Mouse (Mus musculus): ENCODE results near the gene Gmpr. TPM values are rescaled to one million over a fixed set of nuclear protein-coding genes. Genes with fewer than 3 reads are reported as not detected.

Gmpr gene
- polyA plus RNA-seq, 1 experiment, result 5.7 TPM

DNA sequence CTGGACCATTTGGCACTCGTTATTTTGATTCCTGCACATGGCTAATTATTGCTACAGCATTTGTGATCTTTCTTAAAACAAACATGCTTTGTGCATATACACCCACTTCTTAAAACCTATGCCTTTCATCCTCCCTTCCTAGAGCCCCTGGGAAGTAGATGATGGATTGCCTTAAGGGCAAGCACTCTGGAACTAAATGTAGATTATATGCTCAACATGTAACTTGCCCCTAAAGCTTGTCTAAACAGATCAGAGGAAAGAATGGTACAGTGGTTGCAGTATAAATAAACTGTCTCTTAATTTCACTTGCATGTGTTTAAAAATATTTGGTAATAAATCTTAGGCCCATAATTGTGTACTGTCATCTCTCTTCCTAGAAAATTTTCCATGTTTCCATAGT is 86.7 kb downstream of the Gmpr start:
- H3K4me1 ChIP-seq (ENCODE audit: control insufficient read depth, insufficient read depth, insufficient read length), result no peaks in the 10 kb centered on the region
- TF ChIP-seq CTCF (IDR thresholded peaks at IDR 0.05; ENCODE audit: extremely low read depth, insufficient read depth, insufficient read length, insufficient replicate concordance) (no peak), POLR2A (IDR thresholded peaks at IDR 0.05; ENCODE audit: low read depth, low read length) (no peak)
- no peaks in the 10 kb centered on the region for H3K36me3 ChIP-seq (ENCODE audit: control insufficient read depth, insufficient read depth, low read length)
- H3K27me3 ChIP-seq (ENCODE audit: control insufficient read depth, insufficient read depth, low read length), result no peaks in the 10 kb centered on the region
- 85% methylated on average over 1 of the region's 1 CpGs for WGBS
- no peak for DNase-seq (ENCODE audit: low read depth in 1 of 2, low spot score in 2 of 2)
- H3K4me3 ChIP-seq (ENCODE audit: extremely low read depth, insufficient read depth, insufficient read length), result no peak overlapping the region
- H3K27ac ChIP-seq (ENCODE audit: insufficient read depth, low read length), result no peak overlapping the region

DNA sequence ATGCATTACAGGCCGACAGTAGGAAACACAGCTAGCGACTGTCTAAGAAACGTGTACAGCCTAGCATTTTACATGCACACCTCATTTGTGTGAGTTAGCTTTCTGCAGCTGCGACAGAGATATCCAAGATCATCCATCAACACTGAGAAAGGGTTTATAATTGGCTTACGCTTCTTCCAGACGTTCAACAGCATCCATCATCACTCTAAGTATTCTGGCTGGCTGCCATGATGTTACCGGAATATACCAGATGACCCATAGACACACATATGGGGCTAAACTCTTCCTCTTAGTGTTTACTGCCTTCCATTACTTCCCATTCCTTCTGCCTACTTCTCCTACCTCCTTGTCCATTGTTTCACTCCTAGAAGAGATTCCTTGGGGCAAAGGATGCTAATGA is 88.2 kb downstream of the Gmpr start:
- H3K27me3 ChIP-seq (ENCODE audit: control insufficient read depth, insufficient read depth, low read length), result no peaks in the 10 kb centered on the region
- WGBS, result 89% methylated on average over 7 of the region's 7 CpGs
- H3K4me1 ChIP-seq (ENCODE audit: control insufficient read depth, insufficient read depth, insufficient read length), result no peaks in the 10 kb centered on the region
- no peaks in the 10 kb centered on the region for H3K36me3 ChIP-seq (ENCODE audit: control insufficient read depth, insufficient read depth, low read length)
- H3K27ac ChIP-seq (ENCODE audit: insufficient read depth, low read length), result no peak overlapping the region
- no peak overlapping the region for H3K4me3 ChIP-seq (ENCODE audit: extremely low read depth, insufficient read depth, insufficient read length)
- TF ChIP-seq POLR2A (IDR thresholded peaks at IDR 0.05; ENCODE audit: low read depth, low read length) (no peak), CTCF (IDR thresholded peaks at IDR 0.05; ENCODE audit: extremely low read depth, insufficient read depth, insufficient read length, insufficient replicate concordance) (no peak)
- DNase-seq (ENCODE audit: low read depth in 1 of 2, low spot score in 2 of 2), result no peak

DNA sequence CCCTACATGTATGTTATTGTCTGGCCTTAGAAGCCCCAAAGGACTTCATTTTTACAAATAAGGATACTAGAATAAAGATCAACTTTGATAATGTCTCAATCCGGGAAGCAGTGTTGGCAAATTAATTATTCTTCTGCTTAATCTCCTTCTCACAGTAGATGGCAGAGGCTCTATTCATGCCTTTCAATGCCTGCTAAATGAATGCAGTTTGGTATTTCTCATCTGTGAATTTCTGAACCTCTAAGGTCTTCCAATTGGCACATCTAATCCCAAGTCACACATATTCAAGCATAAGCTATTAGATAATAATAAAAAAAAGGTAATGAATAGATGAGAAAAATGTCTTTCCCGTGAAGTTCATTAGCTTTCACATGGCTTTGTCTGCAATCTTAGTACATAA is 92.6 kb downstream of the Gmpr start:
- no peaks in the 10 kb centered on the region for H3K36me3 ChIP-seq (ENCODE audit: control insufficient read depth, insufficient read depth, low read length)
- H3K27me3 ChIP-seq (ENCODE audit: control insufficient read depth, insufficient read depth, low read length), result no peaks in the 10 kb centered on the region
- no peak overlapping the region for H3K27ac ChIP-seq (ENCODE audit: insufficient read depth, low read length)
- no peaks in the 10 kb centered on the region for H3K4me1 ChIP-seq (ENCODE audit: control insufficient read depth, insufficient read depth, insufficient read length)
- 90% methylated on average over 2 of the region's 2 CpGs for WGBS
- no peak for DNase-seq (ENCODE audit: low read depth in 1 of 2, low spot score in 2 of 2)
- TF ChIP-seq POLR2A (IDR thresholded peaks at IDR 0.05; ENCODE audit: low read depth, low read length), result no peak
- TF ChIP-seq CTCF (IDR thresholded peaks at IDR 0.05; ENCODE audit: extremely low read depth, insufficient read depth, insufficient read length, insufficient replicate concordance), result no peak
- H3K4me3 ChIP-seq (ENCODE audit: extremely low read depth, insufficient read depth, insufficient read length), result no peak overlapping the region

GRCm38 (mm10) chr13:45600443-45600842 is 93.2 kb downstream of the Gmpr start:
- no peak for DNase-seq (ENCODE audit: low read depth in 1 of 2, low spot score in 2 of 2)
- Histone ChIP-seq H3K27ac (ENCODE audit: insufficient read depth, low read length) (no peak overlapping the region), H3K27me3 (ENCODE audit: control insufficient read depth, insufficient read depth, low read length) (no peaks in the 10 kb centered on the region), H3K36me3 (ENCODE audit: control insufficient read depth, insufficient read depth, low read length) (no peaks in the 10 kb centered on the region), H3K4me3 (ENCODE audit: extremely low read depth, insufficient read depth, insufficient read length) (no peak overlapping the region), H3K4me1 (ENCODE audit: control insufficient read depth, insufficient read depth, insufficient read length) (no peaks in the 10 kb centered on the region)
- TF ChIP-seq CTCF (IDR thresholded peaks at IDR 0.05; ENCODE audit: extremely low read depth, insufficient read depth, insufficient read length, insufficient replicate concordance) (no peak), POLR2A (IDR thresholded peaks at IDR 0.05; ENCODE audit: low read depth, low read length) (no peak)
- WGBS, result 29% methylated on average over 6 of the region's 6 CpGs

Other genes with a start within 250 kb of the Gmpr start
- 31.4 and 46.2 TPM in 2 replicates for gene Mylip, start 117.7 kb upstream of the Gmpr start, polyA plus RNA-seq (2012; rRNA removed)